Mouse (Mus musculus): ENCODE data around the gene Pgbd5.

GRCm38 (mm10) chr8:124395392-124395791 lies 44.1 kb downstream of the Pgbd5 start:
- no peak for TF ChIP-seq CTCF (IDR thresholded peaks at IDR 0.05; ENCODE audit: control insufficient read depth, insufficient read depth, low read length)
- TF ChIP-seq POLR2A (IDR thresholded peaks at IDR 0.05; ENCODE audit: borderline replicate concordance, control insufficient read depth, low read depth, low read length) = no peak
